Mouse (Mus musculus) 3T3-L1 (cell line): ENCODE data around the gene Brd7.

Experiments used
- DNase-seq: peaks from one replicate; pipeline ENCODE4 v3.0.0-alpha.2; 2015; ENCODE audit warnings: low read depth, low spot score

Gene Brd7

DNA sequence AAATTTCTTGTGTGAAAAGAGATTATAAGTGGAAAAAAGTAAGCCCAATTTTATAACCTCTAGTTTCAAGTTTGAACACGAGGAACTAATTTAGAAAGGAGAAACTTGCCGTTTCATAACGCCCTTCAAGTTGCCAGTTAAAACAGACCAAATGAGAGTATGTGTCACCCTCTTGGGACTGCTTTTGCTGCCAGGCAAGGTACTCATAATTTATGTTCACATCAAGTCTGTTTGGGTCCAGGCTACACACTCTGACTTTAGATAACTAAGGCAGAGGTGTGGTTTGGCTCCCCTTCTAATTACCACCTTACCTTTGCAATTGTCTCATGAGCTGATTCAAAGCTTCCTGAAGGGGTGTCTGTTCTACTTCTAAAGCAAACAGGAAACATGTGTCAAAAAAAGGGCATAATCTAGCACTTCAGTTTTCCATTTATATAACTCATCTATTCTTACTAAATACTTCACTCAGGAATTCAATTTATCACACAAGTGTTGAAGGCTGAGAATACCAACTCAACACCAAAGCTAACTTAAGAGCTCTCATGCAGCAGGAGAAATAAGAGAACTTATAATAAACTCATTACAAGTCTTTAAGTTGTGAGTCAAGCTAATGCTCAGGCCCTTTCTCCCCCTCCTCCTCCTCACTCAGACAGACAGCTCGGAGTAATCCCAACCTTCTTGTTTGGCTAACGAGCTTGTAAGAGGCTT, 4.6 kb downstream of the Brd7 start:
- peak; percentile 93 for DNase-seq

DNA sequence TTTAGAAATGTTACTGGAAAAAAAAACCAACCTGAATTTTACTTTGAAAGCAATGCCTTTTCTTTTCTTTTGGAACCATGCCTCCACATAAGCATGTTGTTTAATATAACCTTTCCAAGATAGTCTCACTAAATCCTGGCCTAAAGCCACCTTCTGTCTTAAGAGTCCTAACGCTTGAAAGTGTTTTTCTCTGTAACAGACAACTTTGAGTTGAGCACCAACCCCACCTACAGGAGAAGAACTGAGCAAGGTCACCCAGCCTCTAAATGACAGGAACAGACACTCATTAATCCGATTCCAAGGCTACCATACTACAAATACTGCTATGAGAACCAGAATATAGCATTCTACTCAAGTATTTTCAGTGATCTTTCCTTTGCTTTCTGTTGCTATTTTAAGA, 12.9 kb downstream of the Brd7 start:
- DNase-seq = no peak

DNA sequence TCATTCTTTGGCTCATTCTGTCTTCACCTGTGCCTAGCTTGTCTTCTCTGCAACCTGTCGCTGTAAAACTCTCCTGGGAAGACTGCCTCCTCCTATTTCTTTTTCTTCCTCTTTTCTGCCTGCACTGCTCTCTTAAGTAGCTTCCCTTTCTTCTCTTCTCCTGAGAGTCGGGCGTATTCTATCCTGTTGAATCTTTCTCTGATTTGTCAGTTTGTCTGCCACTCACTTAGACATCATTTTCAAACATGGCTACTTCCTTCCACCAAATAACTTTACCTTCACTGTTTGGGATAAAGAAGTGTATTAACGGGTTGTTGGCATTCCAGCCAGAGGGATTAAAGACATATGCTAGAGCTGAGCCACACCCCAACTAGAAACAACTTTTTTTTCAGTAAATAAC, 20.0 kb downstream of the Brd7 start:
- peak; percentile 55 for DNase-seq

DNA sequence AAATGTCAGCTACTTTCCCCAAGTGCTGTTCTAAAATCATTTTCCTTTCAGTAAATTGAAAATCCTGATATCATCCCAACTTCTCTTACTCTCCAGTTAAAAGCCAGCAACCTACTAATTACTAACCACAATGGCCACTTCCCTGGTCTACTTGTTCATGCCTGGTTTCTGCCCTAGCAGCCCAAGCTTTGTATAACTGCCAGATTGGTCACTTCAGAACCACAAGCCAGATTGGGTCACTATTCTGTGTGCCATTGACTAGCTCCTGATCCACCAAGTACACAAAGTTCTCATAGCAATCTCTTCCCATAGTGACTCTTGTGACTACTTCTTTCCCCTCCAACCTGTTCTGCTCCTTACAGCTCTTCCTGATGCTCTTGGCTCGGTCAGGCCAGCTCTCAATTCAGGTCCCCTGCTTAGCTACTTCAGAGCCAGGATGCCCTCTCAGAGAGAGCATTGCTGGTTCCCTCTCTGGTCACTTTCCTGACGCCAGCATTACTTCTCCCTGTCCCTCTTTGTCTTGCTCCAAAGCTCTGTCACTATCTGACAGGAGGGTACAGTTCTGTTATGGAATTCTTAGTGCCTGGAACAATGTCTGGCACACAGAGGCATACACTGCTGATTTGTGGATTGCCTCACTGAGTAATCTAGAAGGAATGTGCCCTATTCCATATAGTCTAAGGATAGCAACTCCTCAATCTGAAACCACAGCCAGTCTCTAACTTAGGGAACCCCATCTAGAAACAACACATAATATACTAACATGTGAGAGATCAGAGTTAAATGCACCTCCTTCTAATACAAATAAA, 21.9 kb downstream of the Brd7 start:
- peak; percentile 93 for DNase-seq

DNA sequence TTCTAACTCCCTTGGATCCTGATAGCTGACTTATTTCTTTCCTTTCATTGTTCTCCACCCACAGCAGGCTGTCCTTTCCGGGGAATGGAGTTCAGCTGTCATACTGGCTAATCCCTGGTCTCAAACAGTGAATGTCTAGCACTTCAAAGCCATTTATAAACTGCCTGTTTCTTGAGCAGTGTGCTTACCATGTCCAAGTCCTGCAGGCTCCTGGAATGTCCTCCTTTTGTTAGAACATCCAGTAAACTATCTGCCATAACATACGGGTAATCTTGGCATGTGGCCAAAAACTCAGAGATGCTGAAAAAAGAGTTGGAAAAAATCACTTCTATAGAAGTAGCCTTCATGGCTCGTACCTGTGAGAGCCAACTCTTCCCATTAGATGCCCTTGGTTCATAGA, 22.8 kb downstream of the Brd7 start:
- no peak for DNase-seq

DNA sequence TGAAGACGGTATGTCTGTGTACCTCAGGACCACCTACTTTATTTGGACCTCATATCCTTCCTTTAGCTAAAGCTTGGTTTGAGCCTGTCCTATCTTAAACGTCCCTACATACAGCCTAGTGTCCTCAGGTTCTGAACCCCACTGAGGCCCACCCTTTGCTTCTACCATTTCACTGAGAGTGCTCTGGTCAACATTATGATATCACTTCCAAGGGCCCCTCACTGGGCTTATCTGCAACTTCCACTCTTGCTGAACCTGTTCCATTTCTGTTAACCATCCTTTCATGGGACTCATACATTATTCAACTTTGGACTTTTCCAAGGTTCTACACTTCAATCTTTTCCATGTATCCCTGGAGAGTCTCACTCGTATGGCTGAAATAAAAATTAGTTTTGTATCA, 27.0 kb downstream of the Brd7 start:
- DNase-seq = no peak

DNA sequence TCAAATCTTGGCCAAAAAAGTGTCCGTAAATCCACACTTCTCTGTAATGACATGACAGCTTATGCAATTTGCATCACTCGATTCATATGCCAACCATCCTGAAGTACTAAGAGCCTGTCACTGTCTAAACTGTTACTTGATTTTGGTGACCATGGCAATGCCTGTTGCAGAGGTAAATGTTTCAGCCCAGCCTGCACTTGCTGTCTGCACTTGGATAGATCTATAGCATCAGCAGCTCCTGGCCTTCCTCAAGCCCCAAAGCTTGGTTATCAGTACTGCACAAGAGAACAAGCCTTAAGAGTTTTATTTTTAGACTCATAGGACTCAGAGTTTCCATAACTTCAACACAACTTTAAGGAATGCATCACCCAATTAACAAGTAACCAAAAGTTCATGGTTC, 27.6 kb downstream of the Brd7 start:
- no peak for DNase-seq

DNA sequence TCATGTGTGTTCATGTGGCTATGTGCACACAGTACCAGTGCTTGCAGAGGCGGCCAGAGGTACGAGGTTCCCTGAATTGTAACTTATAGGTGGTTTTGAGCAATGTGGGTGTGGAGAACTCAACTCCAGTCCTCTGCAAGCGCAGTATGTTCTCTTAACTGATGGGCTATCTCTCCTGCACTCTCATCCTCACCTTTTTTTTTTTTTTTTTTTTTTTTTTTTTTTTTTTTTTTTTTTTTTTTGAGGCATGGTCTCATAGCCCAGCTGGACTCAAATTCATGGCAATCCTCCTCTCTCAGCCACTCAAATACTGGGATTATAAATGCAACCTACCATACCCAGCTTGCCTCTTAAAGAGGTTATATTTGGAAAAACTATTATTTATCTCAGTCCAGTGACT, 31.2 kb downstream of the Brd7 start:
- DNase-seq = no peak

DNA sequence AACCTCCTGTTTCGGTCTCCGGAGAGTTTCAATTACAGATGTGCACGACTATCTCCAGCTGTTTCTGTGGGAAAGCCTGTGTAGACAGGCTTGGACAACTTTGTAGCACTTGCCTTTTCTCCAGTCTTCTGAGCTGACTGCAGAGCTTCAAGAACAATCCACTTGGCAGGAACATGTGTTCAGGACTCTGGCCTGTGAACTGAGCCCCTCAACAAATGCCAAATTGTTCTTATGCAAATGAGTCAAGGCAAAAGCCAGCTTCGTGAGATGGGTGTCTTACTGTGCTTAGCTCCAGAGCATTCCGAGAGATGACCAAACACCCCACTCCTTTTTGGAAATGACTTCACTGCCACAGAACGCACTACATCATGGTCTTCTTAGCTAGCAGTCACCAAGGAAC, 33.3 kb downstream of the Brd7 start:
- no peak for DNase-seq

DNA sequence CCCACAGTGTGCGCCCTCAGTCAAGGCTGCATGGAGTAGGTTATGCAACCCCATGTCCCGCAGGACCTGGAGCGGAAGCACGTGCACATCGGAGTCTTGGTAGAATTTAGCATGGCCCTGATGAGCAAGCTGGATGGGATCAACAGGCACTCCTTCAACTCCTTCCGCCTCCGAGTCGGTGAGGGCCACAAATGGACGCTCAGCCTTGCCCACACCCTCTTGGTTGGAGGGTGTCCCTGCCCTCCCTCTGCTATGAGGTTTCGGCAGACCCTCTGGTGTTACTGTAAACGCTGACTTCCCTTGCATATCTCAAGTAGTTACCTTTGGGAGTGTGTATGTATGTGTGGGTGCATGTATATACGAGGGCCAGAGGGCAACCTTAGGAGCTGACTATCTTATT, 35.7 kb downstream of the Brd7 start:
- DNase-seq = no peak

DNA sequence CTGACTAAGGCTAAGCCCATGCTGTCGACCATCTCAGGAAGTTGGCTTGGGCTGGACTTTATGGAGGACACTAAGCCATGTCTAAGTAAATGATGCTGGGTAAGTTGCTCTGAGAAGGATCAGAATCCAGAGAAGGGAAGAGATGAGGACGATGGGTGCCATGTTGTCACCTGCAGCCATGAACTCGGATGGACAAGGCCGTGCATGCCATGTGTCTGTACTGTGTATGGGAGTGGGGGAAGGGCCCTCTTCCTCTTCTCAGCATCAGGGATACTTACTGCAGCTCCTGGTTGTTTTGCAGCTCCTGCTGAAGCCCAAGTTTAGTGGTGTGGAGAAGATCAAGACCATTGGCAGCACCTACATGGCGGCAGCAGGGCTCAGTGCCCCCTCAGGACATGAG, 36.2 kb downstream of the Brd7 start:
- no peak for DNase-seq

DNA sequence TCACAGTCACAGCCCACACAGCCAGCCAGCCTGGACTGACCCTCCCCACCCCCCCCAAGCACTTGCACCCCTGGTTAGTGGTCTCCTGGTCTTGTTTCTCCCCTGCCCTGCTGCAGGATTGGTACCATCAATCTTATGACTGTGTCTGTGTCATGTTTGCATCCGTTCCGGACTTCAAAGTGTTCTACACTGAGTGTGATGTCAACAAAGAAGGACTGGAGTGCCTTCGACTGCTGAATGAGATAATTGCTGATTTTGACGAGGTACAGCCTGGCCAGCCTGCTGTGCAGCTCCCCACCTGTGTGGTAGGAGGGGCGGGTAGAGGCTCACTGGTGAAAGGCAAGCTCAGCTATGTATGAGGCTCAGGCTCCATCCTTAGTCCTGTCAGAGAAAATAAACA, 36.7 kb downstream of the Brd7 start:
- no peak for DNase-seq

DNA sequence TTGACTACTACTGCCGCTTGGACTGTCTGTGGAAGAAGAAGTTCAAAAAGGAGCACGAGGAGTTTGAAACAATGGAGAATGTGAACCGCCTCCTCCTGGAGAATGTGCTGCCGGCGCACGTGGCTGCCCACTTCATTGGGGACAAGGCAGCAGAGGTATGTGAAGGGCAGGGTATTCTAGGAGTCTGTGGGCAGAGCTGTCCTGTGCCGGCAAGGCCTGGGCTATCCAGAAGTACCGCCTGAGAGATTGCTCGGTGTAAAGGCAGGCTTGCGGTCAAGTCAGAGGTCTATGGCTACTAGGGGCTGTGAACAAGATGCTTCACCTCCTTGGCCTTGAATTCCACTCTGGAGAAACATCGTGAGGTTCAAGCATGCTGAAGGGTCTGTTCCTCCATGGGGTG, 37.2 kb downstream of the Brd7 start:
- no peak for DNase-seq

DNA sequence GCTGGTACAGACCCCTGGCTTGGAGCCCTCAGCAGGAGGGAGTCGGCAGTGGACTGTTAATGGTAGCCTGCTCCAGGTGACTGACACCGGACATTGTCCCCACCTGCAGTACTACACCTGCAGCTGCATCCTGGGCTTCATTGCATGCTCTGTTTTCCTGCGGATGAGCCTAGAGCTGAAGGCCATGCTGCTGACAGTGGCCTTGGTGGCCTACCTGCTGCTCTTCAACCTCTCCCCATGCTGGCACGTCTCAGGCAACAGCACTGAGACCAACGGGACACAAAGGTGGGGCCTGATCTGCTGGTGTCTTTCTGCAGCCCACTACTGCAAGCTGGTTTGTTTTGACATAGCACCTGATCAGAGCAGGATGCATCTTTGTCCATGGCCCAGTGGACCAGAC, 38.5 kb downstream of the Brd7 start:
- DNase-seq = no peak

DNA sequence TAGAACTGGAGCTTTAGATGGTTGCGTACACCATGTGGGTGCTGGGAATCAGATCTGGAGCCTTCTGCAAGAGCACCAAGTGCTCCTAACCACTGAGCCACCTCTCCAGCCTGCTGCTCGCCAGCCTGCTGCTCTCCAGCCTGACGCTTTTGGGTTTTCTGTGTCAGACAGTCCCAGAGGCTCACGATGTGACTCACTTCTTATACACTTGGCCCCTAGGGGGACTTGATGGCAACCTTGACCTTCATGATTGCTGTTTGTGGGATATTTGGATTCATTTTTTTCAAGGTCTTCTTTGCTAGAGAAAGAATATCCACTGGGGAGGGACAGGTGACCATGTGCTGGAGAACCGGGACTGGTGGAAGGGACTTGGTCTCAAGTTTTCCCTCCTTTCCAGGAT, 40.6 kb downstream of the Brd7 start:
- peak; percentile 52 for DNase-seq

DNA sequence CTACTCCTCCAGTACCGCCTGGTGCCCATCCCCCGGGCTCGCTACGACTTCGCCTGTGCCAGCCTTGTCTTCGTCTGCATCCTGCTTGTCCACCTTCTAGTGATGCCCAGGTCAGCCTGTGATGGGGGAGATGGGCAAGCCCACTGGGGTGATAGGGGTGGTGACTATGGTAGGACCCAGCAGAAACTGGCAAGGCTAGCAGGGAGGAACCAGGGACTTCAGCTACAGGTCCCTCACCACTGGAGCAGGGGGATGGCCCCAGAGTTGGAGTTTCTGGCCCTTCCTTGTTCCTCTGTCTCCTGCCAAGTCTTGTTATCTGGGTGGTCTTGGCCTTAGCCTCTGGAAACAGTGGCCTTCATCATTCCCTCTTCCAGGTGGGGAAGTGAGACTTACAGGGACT, 41.9 kb downstream of the Brd7 start:
- no peak for DNase-seq

DNA sequence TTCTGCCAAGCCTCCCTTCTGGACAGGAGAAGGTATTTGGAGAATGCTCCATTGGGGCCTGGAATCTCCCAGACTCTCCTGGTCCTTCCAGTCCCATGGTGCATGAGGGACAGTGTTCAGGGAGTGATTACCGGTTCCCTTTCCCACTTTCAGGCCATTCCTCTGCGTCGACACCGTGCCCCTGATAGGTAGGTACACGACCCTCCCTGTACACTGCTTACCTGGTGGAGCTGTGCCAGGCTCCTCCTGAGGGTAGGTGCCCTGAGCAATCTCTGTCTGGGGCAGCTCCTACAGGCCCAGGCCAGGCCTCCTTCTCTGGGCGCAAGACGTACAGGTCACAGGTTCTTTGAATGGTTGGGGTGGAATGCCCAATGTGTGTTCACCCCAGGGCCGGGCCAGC, 43.8 kb downstream of the Brd7 start:
- DNase-seq = no peak

DNA sequence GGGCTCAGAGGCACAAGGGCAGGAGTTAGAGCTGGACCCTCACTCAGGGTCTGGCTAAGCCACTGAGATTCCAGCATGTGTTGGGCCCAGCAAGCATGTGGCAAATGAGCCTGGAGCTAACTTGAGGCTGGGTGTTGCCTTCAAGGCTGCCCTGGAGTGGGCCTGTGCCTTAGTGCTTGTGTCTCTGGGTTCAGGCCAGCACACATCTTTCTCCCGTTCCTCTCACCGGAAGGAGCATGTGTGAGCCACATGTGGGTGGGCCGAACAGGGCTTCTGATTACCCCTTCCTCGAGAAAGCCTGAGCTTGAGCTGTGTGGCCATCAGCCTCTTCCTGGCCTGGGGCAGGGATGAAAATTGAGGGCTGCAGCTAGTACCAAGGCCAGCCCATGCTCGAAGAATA, 44.7 kb downstream of the Brd7 start:
- peak; percentile 44 for DNase-seq

DNA sequence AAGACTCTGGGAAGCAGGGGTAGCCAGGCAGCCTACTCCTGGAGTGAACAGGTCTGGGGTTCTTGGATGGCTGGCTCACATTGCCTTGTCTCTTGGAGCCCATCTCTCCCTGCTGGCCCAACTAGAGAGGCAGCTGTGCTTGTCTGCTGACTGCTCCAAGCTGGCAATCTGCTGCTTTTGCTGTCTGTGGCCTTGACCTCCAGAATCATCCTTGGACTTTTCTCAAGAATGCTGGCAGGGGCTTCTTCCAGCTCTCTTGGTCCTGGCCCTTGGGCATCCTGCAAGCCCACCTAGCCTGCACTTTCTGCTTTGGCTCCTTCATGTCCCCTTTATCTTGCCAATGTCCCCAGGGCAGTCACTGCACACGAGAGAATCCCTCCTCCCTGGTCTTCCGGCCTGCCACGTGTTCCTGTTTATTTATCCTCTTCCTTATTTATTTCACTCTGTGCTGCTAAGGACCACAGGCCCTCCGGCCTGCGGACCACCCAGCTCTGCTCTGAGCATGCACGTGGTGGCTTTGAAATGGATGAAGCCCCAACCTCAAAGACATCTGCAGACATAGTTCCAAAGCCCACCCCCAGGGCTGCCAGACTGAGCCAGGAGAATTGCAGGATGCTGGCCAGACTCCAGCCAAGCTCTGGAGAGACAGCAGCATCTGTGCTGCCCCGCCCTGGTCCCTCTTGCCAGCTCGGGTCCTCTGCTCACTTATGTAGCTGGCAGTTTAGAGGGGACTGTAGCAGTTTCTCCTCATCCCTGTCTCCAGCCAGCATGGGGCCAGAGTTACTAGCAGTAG, 45.7 kb downstream of the Brd7 start:
- DNase-seq = peak; percentile 53

DNA sequence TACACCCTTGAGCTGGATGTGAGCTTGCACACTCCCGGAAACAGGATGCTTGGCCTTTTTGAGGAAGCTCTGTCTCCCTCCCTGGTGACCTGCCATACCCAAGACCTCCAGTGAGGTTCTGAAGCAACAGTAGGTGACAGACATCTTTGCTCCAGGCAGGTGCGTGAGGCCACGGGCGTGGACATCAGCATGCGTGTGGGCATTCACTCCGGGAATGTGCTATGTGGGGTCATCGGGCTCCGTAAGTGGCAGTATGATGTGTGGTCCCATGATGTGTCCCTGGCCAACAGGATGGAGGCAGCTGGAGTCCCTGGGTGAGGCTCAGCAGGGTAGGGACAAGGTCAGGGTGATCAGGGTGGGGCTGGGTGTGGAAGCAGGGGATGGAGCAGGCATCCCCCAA, 46.7 kb downstream of the Brd7 start:
- DNase-seq = no peak

DNA sequence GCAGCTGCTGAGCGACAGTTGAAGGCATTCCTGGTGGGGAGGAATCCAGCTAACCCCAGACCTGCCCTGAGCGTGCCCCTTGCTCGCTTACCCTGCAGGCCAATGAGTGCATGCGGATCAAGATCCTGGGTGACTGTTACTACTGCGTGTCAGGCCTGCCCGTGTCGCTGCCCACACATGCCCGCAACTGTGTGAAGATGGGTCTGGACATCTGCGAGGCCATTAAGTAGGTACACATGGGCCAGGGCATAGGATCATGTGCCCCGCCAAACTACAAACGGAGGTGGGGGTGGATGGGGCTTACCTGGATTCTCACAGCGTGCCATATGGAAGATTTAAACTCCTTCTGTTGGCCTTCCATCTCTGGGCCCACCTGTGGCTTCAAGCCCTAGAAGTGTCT, 48.0 kb downstream of the Brd7 start:
- no peak for DNase-seq

DNA sequence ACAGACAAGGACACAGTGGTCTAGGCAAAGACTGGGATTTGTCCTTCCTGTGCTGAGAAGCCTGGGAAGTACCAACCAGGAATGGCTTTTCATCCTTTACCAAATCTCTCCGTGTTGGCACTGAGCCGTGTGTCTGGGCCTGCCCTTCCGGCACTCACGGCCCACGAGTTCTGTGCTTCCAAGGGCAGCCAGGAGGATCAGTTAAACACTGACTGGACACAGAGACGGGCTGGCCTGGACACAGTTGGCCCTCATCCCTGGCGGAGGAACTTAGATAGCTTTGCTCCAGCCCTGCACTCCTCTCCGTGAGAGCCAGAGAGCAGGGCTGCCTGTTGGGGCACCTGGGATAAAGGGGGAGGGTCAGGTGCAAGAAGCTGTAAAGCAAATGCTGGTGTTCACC, 49.0 kb downstream of the Brd7 start:
- DNase-seq = no peak

DNA sequence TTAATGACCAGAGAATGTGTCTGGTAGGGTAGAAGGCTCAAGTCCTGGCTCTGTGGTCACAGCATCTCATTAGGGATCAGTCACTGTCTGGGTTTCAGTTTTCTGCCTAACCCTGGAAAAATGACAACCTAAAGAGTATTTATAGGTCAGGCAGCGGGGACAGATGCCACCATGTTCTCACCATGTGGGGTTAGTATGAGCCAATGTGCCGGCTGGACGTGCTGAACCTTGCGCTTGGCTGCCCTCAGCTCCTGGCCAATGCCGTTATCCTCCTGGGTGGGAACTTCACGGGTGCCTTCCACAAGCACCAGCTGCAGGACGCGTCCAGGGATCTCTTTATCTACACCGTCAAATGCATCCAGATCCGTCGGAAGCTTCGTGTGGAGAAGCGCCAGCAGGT, 51.7 kb downstream of the Brd7 start:
- no peak for DNase-seq
